In the genomic region with DNA sequence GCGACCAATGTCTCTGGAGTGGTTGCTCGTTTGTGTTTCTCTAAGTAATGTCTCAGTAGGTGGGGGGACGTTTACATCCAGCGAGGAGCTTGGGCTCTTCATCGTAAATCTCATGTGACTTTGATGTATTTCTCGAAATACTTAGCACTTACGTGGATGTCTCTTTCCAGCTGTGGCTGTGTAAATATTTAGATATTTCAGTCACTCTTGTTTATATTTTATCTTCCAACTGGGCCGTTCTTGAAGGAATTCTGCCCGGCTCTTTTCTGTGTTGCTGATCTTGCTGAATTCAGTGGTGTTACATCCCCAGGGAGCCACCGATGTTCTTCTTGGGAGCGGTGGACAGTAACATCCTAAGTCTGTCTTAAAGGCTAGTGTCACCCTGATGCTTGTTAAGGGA, we compare ENCODE assay signal across 27 mouse cellular contexts.
A peak's percentile ranks its signal among the peaks of the same experiment; 100 is the strongest.
DNase-seq lines count a peak whose midpoint lies in the region; ATAC-seq and TF ChIP-seq lines count a peak whose summit lies in the region.
"Had no signal": no experiment of that assay in that cellular context is flagged by ENCODE, and none has a peak within 500 bp of the region (broad histone marks: within the 10 kb centered on the region; RNA-seq: fewer than 3 reads in every experiment).

No protein-coding gene starts in this region.

- no peak overlapping the region for H3K9ac ChIP-seq in kidney, postnatal 0 days (ENCODE audit: low read depth, low read length)
- no peak overlapping the region for H3K9ac ChIP-seq in kidney, embryonic 16.5 days (replicated peaks; ENCODE audit: low read length)
- no peak overlapping the region for H3K9ac ChIP-seq in intestine, embryonic 16.5 days (ENCODE audit: low read depth, low read length)
- no peak overlapping the region for H3K9ac ChIP-seq in forebrain, postnatal 0 days
- H3K9ac ChIP-seq: forebrain, embryonic 15.5 days; hindbrain, embryonic 15.5 days; limb, embryonic 12.5 days; liver, embryonic 13.5 days; midbrain, embryonic 12.5 days had no signal

- H3K9me3 ChIP-seq in kidney, postnatal 0 days (replicated peaks; ENCODE audit: low read length), result no peaks in the 10 kb centered on the region
- H3K9me3 ChIP-seq in kidney, embryonic 16.5 days (ENCODE audit: low read length), result no peaks in the 10 kb centered on the region
- no peaks in the 10 kb centered on the region for H3K9me3 ChIP-seq in intestine, embryonic 16.5 days (ENCODE audit: control insufficient read depth, low read length)
- no peaks in the 10 kb centered on the region for H3K9me3 ChIP-seq in forebrain, postnatal 0 days (ENCODE audit: low read length)
- H3K9me3 ChIP-seq: embryonic facial prominence, embryonic 10.5 days; forebrain, embryonic 15.5 days; heart, embryonic 10.5 days; hindbrain, embryonic 15.5 days; limb, embryonic 12.5 days; liver, embryonic 13.5 days; midbrain, embryonic 12.5 days had no signal

- no peak for TF ChIP-seq CTCF in kidney, postnatal 0 days (IDR thresholded peaks at IDR 0.05; ENCODE audit: low read depth)
- no peak for TF ChIP-seq CTCF in forebrain, postnatal 0 days (IDR thresholded peaks at IDR 0.05; ENCODE audit: low read depth)

- H3K36me3 ChIP-seq in kidney, postnatal 0 days (ENCODE audit: insufficient read depth, low read length), result no peaks in the 10 kb centered on the region
- no peaks in the 10 kb centered on the region for H3K36me3 ChIP-seq in kidney, embryonic 16.5 days (ENCODE audit: insufficient read depth, low read length)
- no peaks in the 10 kb centered on the region for H3K36me3 ChIP-seq in intestine, embryonic 16.5 days (ENCODE audit: control insufficient read depth, insufficient read depth, low read length)
- H3K36me3 ChIP-seq in forebrain, postnatal 0 days (ENCODE audit: insufficient read depth), result no peaks in the 10 kb centered on the region
- H3K36me3 ChIP-seq: embryonic facial prominence, embryonic 10.5 days; forebrain, embryonic 15.5 days; G1E; heart, embryonic 10.5 days; hindbrain, embryonic 15.5 days; limb, embryonic 12.5 days; liver, embryonic 13.5 days; midbrain, embryonic 12.5 days had no signal

- no peak overlapping the region for H3K4me3 ChIP-seq in kidney, postnatal 0 days (replicated peaks; ENCODE audit: low read depth, low read length)
- H3K4me3 ChIP-seq in kidney, embryonic 16.5 days (ENCODE audit: low read length), result no peak overlapping the region
- no peak overlapping the region for H3K4me3 ChIP-seq in intestine, embryonic 16.5 days (ENCODE audit: low read length)
- H3K4me3 ChIP-seq in forebrain, postnatal 0 days (ENCODE audit: low read depth, low read length), result no peak overlapping the region
- H3K4me3 ChIP-seq: embryonic facial prominence, embryonic 10.5 days; forebrain, embryonic 15.5 days; heart, embryonic 10.5 days; hindbrain, embryonic 15.5 days; limb, embryonic 12.5 days; liver, embryonic 13.5 days; midbrain, embryonic 12.5 days had no signal

- H3K4me1 ChIP-seq in kidney, postnatal 0 days (replicated peaks; ENCODE audit: insufficient read depth, low read length), result no peaks in the 10 kb centered on the region
- peaks cover 21% of the 10 kb centered on the region for H3K4me1 ChIP-seq in kidney, embryonic 16.5 days (ENCODE audit: insufficient read depth, low read length)
- H3K4me1 ChIP-seq in intestine, embryonic 16.5 days (ENCODE audit: control insufficient read depth, insufficient read depth, low read length), result peaks cover 3% of the 10 kb centered on the region; the same call in 1 of the 2 replicates
- no peaks in the 10 kb centered on the region for H3K4me1 ChIP-seq in forebrain, postnatal 0 days (ENCODE audit: insufficient read depth)
- H3K4me1 ChIP-seq: forebrain, embryonic 15.5 days; heart, embryonic 10.5 days had no signal

- DNase-seq in kidney, postnatal 0 days (ENCODE audit: low spot score), result no peak
- peak; percentile 8 for DNase-seq in embryo, embryonic 11.5 days (ENCODE audit: low read depth, low spot score)
- DNase-seq in lung, postnatal 36 days, result peak; percentile 53
- no peak for DNase-seq in forebrain, postnatal 0 days
- no peak for DNase-seq in layer of hippocampus, adult 18-20 months (ENCODE audit: low spot score in 2 of 2)
- DNase-seq: adrenal gland, adult 2 months; B cell, adult 2 months; cerebellum, adult 11 months; cerebellum, adult 9-11 months; gastrocnemius, postnatal 10 days; kidney, adult 18-20 months; kidney, postnatal 14 days; layer of hippocampus, postnatal 36 days; liver, embryonic 13.5 days; right cerebral cortex, postnatal 14 days; thymus, postnatal 25 days had no signal

- H3K4me2 ChIP-seq in kidney, postnatal 0 days (ENCODE audit: low read length), result peak overlapping the region; percentile 18; the same call in 1 of the 2 replicates
- no peak overlapping the region for H3K4me2 ChIP-seq in kidney, embryonic 16.5 days (replicated peaks; ENCODE audit: low read depth, low read length)
- H3K4me2 ChIP-seq in intestine, embryonic 16.5 days (ENCODE audit: low read depth, low read length), result no peak overlapping the region
- H3K4me2 ChIP-seq in forebrain, postnatal 0 days (ENCODE audit: low read depth), result no peak overlapping the region
- H3K4me2 ChIP-seq: forebrain, embryonic 15.5 days; hindbrain, embryonic 15.5 days; limb, embryonic 12.5 days; liver, embryonic 13.5 days; midbrain, embryonic 12.5 days had no signal

- H3K27ac ChIP-seq in kidney, postnatal 0 days, result no peak overlapping the region
- H3K27ac ChIP-seq in kidney, embryonic 16.5 days (ENCODE audit: low read length), result no peak overlapping the region
- no peak overlapping the region for H3K27ac ChIP-seq in intestine, embryonic 16.5 days (ENCODE audit: low read length)
- H3K27ac ChIP-seq in forebrain, postnatal 0 days (ENCODE audit: low read depth, low read length), result no peak overlapping the region
- H3K27ac ChIP-seq: embryonic facial prominence, embryonic 10.5 days; forebrain, embryonic 15.5 days; heart, embryonic 10.5 days; hindbrain, embryonic 15.5 days; limb, embryonic 12.5 days; liver, embryonic 13.5 days; midbrain, embryonic 12.5 days had no signal

- ATAC-seq in kidney, postnatal 0 days (replicated peaks; ENCODE audit: low FRiP score, low read depth), result no peak
- ATAC-seq in kidney, embryonic 16.5 days (ENCODE audit: low FRiP score, low TSS enrichment), result no peak
- peak; percentile 77 for ATAC-seq in intestine, embryonic 16.5 days
- no peak for ATAC-seq in forebrain, postnatal 0 days
- ATAC-seq: forebrain, embryonic 15.5 days; Patski had no signal

- WGBS in kidney, postnatal 0 days, result 28% methylated on average over 11 of the region's 11 CpGs
- WGBS in kidney, embryonic 16.5 days, result 28% methylated on average over 11 of the region's 11 CpGs
- WGBS in intestine, embryonic 16.5 days, result 36% methylated on average over 11 of the region's 11 CpGs
- 80% methylated on average over 11 of the region's 11 CpGs for WGBS in forebrain, postnatal 0 days

- H3K27me3 ChIP-seq in kidney, postnatal 0 days (ENCODE audit: insufficient read depth, low read length), result no peaks in the 10 kb centered on the region
- H3K27me3 ChIP-seq in kidney, embryonic 16.5 days (ENCODE audit: insufficient read depth, low read length), result no peaks in the 10 kb centered on the region
- no peaks in the 10 kb centered on the region for H3K27me3 ChIP-seq in intestine, embryonic 16.5 days (replicated peaks; ENCODE audit: control insufficient read depth, insufficient read depth, low read length)
- H3K27me3 ChIP-seq in forebrain, postnatal 0 days (ENCODE audit: insufficient read depth, low read length), result no peaks in the 10 kb centered on the region
- H3K27me3 ChIP-seq: CH12.LX; forebrain, embryonic 15.5 days; hindbrain, embryonic 15.5 days; limb, embryonic 12.5 days; liver, embryonic 13.5 days; midbrain, embryonic 12.5 days; Patski had no signal

Comparison
In these comparisons a context has a peak if more than half of its experiments do, and no peak if none do; other contexts are left out.
1. DNase-seq: peak in embryo, embryonic 11.5 days (single experiment) and lung, postnatal 36 days (single experiment); none in kidney, postnatal 0 days (single experiment), forebrain, postnatal 0 days (single experiment) and layer of hippocampus, adult 18-20 months (0 of 2).